Mouse (Mus musculus) embryonic facial prominence, embryonic 15.5 days (tissue): ENCODE data around the gene R3hdml. TPM values are rescaled to one million over a fixed set of nuclear protein-coding genes. Genes with fewer than 3 reads are reported as not detected.
A peak's percentile ranks its signal among the peaks of the same experiment; 100 is the strongest.

Experiments
- ATAC-seq: fragments of 200-750 bp; cut with Nextera tagmentation; 2 replicates; pipeline ENCODE4 v1.8.0; 2017; ENCODE audit warnings: low read depth, moderate TSS enrichment; ENCODE audit not compliant: insufficient number of reproducible peaks, low FRiP score, low TSS enrichment
- H3K27ac ChIP-seq: fragments of 300-500 bp; sonication (generic); replicated peaks from 2 replicates; pipeline ENCODE4 v1.5.1; 2015; ENCODE audit warnings: mild to moderate bottlenecking, inconsistent platforms
- H3K27me3 ChIP-seq: fragments of 300-500 bp; sonication (generic); 2 replicates; pipeline ENCODE4 v1.6.1; 2015; ENCODE audit warnings: inconsistent platforms
- H3K36me3 ChIP-seq: fragments of 300-500 bp; sonication (generic); 2 replicates; pipeline ENCODE4 v1.6.1; 2015; ENCODE audit warnings: mild to moderate bottlenecking, inconsistent platforms
- H3K4me1 ChIP-seq: fragments of 300-500 bp; sonication (generic); 2 replicates; pipeline ENCODE4 v1.6.1; 2015; ENCODE audit warnings: inconsistent platforms
- H3K4me2 ChIP-seq: fragments of 300-500 bp; sonication (generic); replicated peaks from 2 replicates; pipeline ENCODE4 v1.6.1; 2015; ENCODE audit warnings: mild to moderate bottlenecking, inconsistent platforms
- H3K4me3 ChIP-seq: fragments of 300-500 bp; sonication (generic); replicated peaks from 2 replicates; pipeline ENCODE4 v1.5.1; 2015; ENCODE audit warnings: mild to moderate bottlenecking, inconsistent platforms
- H3K9ac ChIP-seq: fragments of 300-500 bp; sonication (generic); 2 replicates; pipeline ENCODE4 v1.6.1; 2015; ENCODE audit warnings: inconsistent platforms
- H3K9me3 ChIP-seq: fragments of 300-500 bp; sonication (generic); replicated peaks from 2 replicates; pipeline ENCODE4 v1.6.1; 2016; ENCODE audit warnings: inconsistent platforms
- WGBS: fragments of 180-500 bp; shearing (Covaris S2); methylation state at CpG from one replicate; pipeline ENCODE4 v1.1.7; 2015; 5-methylcytosine and 5-hydroxymethylcytosine counted together
- polyA plus RNA-seq: library from polyadenylated mRNA; unstranded; fragments of >200 nt; fragmentation: Nextera tagmentation; extraction: Ambion mirVana; gene quantifications from 2 replicates; pipeline ENCODE4 v1.2.1, GENCODE M21; 2015

The R3hdml gene
- polyA plus RNA-seq, 1 experiment from 2014 or later = 0.35 TPM

- Histone ChIP-seq H3K36me3 (no peaks in the 10 kb centered on the region), H3K4me3 (no peak overlapping the region), H3K9ac (no peak overlapping the region), H3K4me2 (no peak overlapping the region), H3K27ac (no peak overlapping the region), H3K4me1 (no peaks in the 10 kb centered on the region), H3K27me3 (no peaks in the 10 kb centered on the region), H3K9me3 (no peaks in the 10 kb centered on the region)
- no peak for ATAC-seq
- 68% methylated on average over 2 of the region's 2 CpGs for WGBS
Observed at GRCm38 (mm10) chr2:163502219-163502618, 10.1 kb downstream of the R3hdml start.

GRCm38 (mm10) chr2:163503191-163503590, 11.1 kb downstream of the R3hdml start:
- Histone ChIP-seq H3K4me2 (no peak overlapping the region), H3K4me1 (no peaks in the 10 kb centered on the region), H3K4me3 (no peak overlapping the region), H3K9ac (no peak overlapping the region), H3K27me3 (no peaks in the 10 kb centered on the region), H3K9me3 (no peaks in the 10 kb centered on the region), H3K27ac (no peak overlapping the region), H3K36me3 (no peaks in the 10 kb centered on the region)
- 78% methylated on average over 7 of the region's 7 CpGs for WGBS
- ATAC-seq = no peak

- ATAC-seq = no peak
- Histone ChIP-seq H3K36me3 (no peaks in the 10 kb centered on the region), H3K4me3 (no peak within 1 kb of the TSS), H3K27ac (no peak within 1 kb of the TSS), H3K9me3 (no peaks in the 10 kb centered on the region), H3K9ac (no peak within 1 kb of the TSS), H3K4me2 (no peak within 1 kb of the TSS), H3K4me1 (no peaks in the 10 kb centered on the region), H3K27me3 (no peaks in the 10 kb centered on the region)
- 87% methylated on average over 10 of the region's 10 CpGs for whole genome bisulfite sequencing
Observed at GRCm38 (mm10) chr2:163506300-163507004, 14.3 kb downstream of the R3hdml start, which contains the start of gene Hnf4a. Gene Hnf4a, plus strand, starts transcription at chr2:163506808.

GRCm38 (mm10) chr2:163525761-163526243, 33.7 kb downstream of the R3hdml start:
- 85% methylated on average over 7 of the region's 7 CpGs for WGBS
- Histone ChIP-seq H3K9ac (no peak overlapping the region), H3K9me3 (no peaks in the 10 kb centered on the region), H3K27ac (no peak overlapping the region), H3K36me3 (no peaks in the 10 kb centered on the region), H3K4me1 (no peaks in the 10 kb centered on the region), H3K4me3 (no peak overlapping the region), H3K4me2 (no peak overlapping the region), H3K27me3 (no peaks in the 10 kb centered on the region)
- ATAC-seq = no peak

- no peaks in the 10 kb centered on the region for H3K27me3 ChIP-seq
- WGBS = 80% methylated on average over 2 of the region's 2 CpGs
- H3K4me1 ChIP-seq = no peaks in the 10 kb centered on the region
- no peak overlapping the region for H3K27ac ChIP-seq
- ATAC-seq = no peak
- H3K4me3 ChIP-seq = no peak overlapping the region
- H3K4me2 ChIP-seq = no peak overlapping the region
- no peaks in the 10 kb centered on the region for H3K36me3 ChIP-seq
- no peaks in the 10 kb centered on the region for H3K9me3 ChIP-seq
- H3K9ac ChIP-seq = no peak overlapping the region
Observed at GRCm38 (mm10) chr2:163527497-163527896, 35.4 kb downstream of the R3hdml start.

- no peak overlapping the region for H3K9ac ChIP-seq
- 52% methylated on average over 8 of the region's 8 CpGs for WGBS
Observed at GRCm38 (mm10) chr2:163530418-163530817, 38.3 kb downstream of the R3hdml start.

GRCm38 (mm10) chr2:163531917-163532316, 39.8 kb downstream of the R3hdml start:
- H3K4me2 ChIP-seq = no peak overlapping the region
- ATAC-seq = no peak
- no peaks in the 10 kb centered on the region for H3K4me1 ChIP-seq
- no peak overlapping the region for H3K27ac ChIP-seq
- 10% methylated on average over 9 of the region's 9 CpGs for WGBS
- no peaks in the 10 kb centered on the region for H3K27me3 ChIP-seq
- no peak overlapping the region for H3K4me3 ChIP-seq
- H3K36me3 ChIP-seq = no peaks in the 10 kb centered on the region
- H3K9ac ChIP-seq = no peak overlapping the region
- no peaks in the 10 kb centered on the region for H3K9me3 ChIP-seq

More at GRCm38 (mm10) chr2:163530418-163530817, 38.3 kb downstream of the R3hdml start:
- Histone ChIP-seq H3K4me1 (no peaks in the 10 kb centered on the region), H3K9me3 (no peaks in the 10 kb centered on the region), H3K4me3 (no peak overlapping the region), H3K36me3 (no peaks in the 10 kb centered on the region), H3K4me2 (no peak overlapping the region), H3K27me3 (no peaks in the 10 kb centered on the region), H3K27ac (no peak overlapping the region)
- no peak for ATAC-seq

GRCm38 (mm10) chr2:163533226-163533625, 41.1 kb downstream of the R3hdml start:
- no peaks in the 10 kb centered on the region for H3K4me1 ChIP-seq
- H3K4me2 ChIP-seq = no peak overlapping the region
- WGBS = 82% methylated on average over 9 of the region's 9 CpGs
- H3K9me3 ChIP-seq = no peaks in the 10 kb centered on the region
- H3K36me3 ChIP-seq = no peaks in the 10 kb centered on the region
- H3K9ac ChIP-seq = no peak overlapping the region
- no peaks in the 10 kb centered on the region for H3K27me3 ChIP-seq
- ATAC-seq = no peak
- H3K27ac ChIP-seq = no peak overlapping the region
- H3K4me3 ChIP-seq = no peak overlapping the region

- ATAC-seq = peak; percentile 63; the same call in 1 of the 2 replicates
- Histone ChIP-seq H3K4me3 (peak overlapping the region; percentile 30), H3K27me3 (no peaks in the 10 kb centered on the region), H3K4me2 (peak overlapping the region; percentile 56), H3K4me1 (no peaks in the 10 kb centered on the region), H3K9me3 (no peaks in the 10 kb centered on the region), H3K36me3 (no peaks in the 10 kb centered on the region), H3K27ac (no peak overlapping the region), H3K9ac (no peak overlapping the region; the same call in 1 of the 2 replicates)
- WGBS = 13% methylated on average over 22 of the region's 22 CpGs
Observed at GRCm38 (mm10) chr2:163534958-163535524, 42.9 kb downstream of the R3hdml start.

GRCm38 (mm10) chr2:163537443-163537842, 45.3 kb downstream of the R3hdml start:
- H3K9me3 ChIP-seq = no peaks in the 10 kb centered on the region
- no peak overlapping the region for H3K9ac ChIP-seq
- no peak overlapping the region for H3K4me2 ChIP-seq
- H3K4me1 ChIP-seq = no peaks in the 10 kb centered on the region
- H3K4me3 ChIP-seq = no peak overlapping the region
- H3K27me3 ChIP-seq = no peaks in the 10 kb centered on the region
- H3K36me3 ChIP-seq = no peaks in the 10 kb centered on the region
- no peak overlapping the region for H3K27ac ChIP-seq
- ATAC-seq = no peak
- 64% methylated on average over 5 of the region's 5 CpGs for WGBS

GRCm38 (mm10) chr2:163538410-163538809, 46.3 kb downstream of the R3hdml start:
- H3K27ac ChIP-seq = no peak overlapping the region
- no peaks in the 10 kb centered on the region for H3K36me3 ChIP-seq
- ATAC-seq = no peak
- no peaks in the 10 kb centered on the region for H3K27me3 ChIP-seq
- H3K9me3 ChIP-seq = no peaks in the 10 kb centered on the region
- H3K4me3 ChIP-seq = no peak overlapping the region
- no peak overlapping the region for H3K4me2 ChIP-seq
- no peak overlapping the region for H3K9ac ChIP-seq
- H3K4me1 ChIP-seq = no peaks in the 10 kb centered on the region
- 81% methylated on average over 2 of the region's 2 CpGs for WGBS
